Mouse (Mus musculus): ENCODE measurements around the gene Icam4. TPM values are rescaled to one million over a fixed set of nuclear protein-coding genes. Genes with fewer than 3 reads are reported as not detected.
"Not testable (repeated sequence)": the region's sequence is repeated elsewhere in the genome, so short reads cannot be mapped to it uniquely, and the experiment has no call there.

The Icam4 gene
- total RNA-seq, 2 experiments from 2014 or later = 38.9 to 40.0 TPM

- ATAC-seq (replicated peaks; ENCODE audit: low FRiP score, low TSS enrichment, poor library complexity, severe bottlenecking) = no peak
These were observed 18.8 kb upstream of the Icam4 start for GRCm38 (mm10) chr9:21010362-21010761.

DNA sequence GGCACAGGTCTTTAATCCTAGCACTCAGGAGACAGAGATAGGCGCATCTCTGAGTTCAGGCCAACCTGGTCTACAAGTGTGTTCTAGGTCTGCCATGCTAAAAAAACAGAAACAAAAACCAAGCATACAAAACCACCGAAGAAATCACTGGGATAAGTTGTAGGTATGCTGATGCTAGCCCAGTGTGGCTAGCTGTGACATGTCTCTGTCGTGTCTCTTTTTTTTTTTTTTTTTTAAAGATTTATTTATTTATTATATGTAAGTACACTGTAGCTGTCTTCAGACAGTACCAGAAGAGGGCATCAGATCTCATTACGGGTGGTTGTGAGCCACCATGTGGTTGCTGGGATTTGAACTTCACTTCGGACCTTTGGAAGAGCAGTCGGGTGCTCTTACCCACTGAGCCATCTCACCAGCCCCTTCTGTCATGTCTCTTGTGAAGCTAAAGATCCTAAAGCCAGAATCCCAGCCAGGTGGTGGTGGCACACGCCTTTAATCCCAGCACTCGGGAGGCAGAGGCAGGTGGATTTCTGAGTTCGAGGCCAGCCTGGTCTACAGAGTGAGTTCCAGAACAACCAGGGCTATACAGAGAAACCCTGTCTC lies 18.1 kb upstream of the Icam4 start:
- ATAC-seq (replicated peaks; ENCODE audit: low FRiP score, low TSS enrichment, poor library complexity, severe bottlenecking) = not testable (repeated sequence)

GRCm38 (mm10) chr9:21011846-21012312 lies 17.3 kb upstream of the Icam4 start:
- ATAC-seq (replicated peaks; ENCODE audit: low FRiP score, low TSS enrichment, poor library complexity, severe bottlenecking) = peak; percentile 15; the same call in 1 of the 2 replicates

- ATAC-seq (replicated peaks; ENCODE audit: low FRiP score, low TSS enrichment, poor library complexity, severe bottlenecking) = no peak
These were observed 16.8 kb upstream of the Icam4 start for GRCm38 (mm10) chr9:21012368-21012767.

DNA sequence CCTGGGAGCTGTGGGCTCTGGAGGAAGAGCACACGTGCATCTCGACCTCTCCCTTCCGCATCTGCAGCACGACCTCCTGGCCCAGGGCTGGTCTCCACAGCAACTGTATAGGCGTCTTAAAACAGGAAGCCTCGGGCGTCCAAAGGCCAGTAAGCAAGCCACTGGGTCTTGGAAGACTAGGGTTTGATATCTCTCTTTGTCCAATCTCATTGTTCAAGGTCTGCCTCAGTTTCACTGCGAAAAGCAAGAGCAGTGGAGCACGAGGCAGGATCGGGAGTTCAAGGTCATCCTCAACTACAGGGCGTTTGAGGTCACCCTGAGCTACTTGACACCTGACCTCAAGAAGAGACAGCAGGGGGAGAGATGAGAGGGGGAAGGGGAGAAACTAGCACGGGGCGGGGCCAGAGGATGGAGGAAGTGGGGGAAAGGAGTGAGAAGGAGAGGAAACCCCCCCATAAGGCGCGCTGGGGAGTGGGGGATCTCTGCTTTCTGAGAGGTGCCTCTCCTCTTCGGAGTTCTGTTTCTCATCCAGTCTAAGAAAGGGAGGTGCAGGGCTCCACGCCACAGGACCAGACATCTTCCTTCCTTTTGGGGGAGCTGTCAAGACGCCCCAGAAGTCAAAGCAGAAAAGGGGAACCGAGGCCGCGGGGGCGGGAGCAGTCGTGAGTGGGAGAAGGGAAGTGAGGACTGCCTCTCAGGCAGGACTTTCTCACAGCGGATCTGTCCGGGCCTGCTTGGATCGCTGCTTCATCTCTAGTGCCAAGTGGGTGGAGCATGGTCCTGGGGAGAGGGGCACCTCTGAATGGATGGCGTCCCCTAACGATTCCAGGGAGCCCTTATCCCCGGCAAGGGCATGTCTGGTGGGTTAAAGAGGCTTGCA lies 14.2 kb upstream of the Icam4 start:
- ATAC-seq (replicated peaks; ENCODE audit: low FRiP score, low TSS enrichment, poor library complexity, severe bottlenecking) = no peak; the same call in 1 of the 2 replicates

DNA sequence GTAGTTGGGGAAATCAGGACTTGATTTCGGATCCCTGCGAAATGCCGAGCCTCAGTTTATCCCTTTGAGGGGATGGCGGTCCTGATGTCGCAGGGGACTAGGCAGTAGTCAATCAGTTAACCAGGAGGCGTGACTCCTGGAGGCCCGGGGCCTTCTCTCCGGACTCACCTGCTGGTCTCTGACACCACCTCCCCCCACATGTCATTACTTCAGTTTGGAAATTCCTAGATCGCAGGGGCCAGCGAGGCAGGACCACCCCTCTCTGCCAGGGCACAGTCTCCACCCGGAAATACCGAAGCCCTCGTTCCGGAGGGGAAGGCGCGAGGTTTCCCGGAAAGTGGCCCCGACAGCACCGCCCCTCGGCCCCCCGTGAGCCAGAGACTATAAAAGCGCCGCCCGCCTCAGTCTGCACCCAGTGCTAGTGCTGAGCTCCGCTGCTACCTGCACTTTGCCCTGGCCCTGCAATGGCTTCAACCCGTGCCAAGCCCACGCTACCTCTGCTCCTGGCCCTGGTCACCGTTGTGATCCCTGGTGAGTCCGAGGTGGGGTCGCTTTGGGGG lies 13.5 kb upstream of the Icam4 start, which contains the start of gene Icam1:
Icam1 (plus strand) TSS at position 415 of the 560 bp plus-strand sequence.
- ATAC-seq (replicated peaks; ENCODE audit: low FRiP score, low TSS enrichment, poor library complexity, severe bottlenecking) = peak; percentile 56; the same call in 1 of the 2 replicates

DNA sequence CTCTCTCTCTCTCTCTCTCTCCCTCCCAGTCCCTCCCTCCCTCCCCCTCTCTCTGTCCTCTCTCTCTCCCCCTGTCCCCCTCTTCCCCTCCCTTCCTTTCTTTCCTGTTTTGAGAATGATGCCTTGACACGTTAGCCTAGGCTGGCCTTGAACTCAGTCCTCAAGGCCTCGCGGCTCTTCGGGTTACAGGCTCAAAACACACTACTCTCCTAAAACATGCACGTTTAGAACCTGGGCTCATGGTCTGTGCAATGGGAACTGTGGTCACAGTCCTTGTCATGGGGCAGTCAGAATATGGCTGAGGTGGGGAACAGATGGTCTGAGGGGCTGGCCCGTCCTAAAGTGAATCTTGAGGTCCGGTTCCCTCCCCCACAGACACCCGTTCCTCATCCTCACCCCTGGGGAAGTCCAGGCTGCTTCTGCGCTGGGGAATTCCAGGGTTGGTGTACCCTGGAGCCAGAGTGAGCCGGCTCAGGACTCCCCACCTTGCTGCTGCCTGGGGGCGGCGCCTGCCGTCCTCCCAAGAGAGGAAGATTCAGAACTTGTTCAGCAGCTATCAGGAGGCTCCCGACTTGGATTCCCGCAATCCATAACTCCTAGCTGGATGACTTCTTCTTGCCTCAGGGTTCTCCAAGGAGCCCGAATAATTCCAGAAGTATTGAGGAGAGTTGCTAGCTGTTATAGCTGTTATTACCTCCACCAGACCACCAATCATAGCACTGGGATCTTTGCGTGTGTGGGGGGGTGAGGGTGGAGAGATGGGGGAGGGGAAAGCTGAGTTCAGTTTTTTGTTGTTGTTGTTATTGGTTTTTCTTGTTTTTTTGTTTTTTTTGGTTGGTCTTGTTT lies 12.6 kb upstream of the Icam4 start:
- no peak for ATAC-seq (replicated peaks; ENCODE audit: low FRiP score, low TSS enrichment, poor library complexity, severe bottlenecking)

GRCm38 (mm10) chr9:21017177-21017575 lies 12.0 kb upstream of the Icam4 start:
- ATAC-seq (replicated peaks; ENCODE audit: low FRiP score, low TSS enrichment, poor library complexity, severe bottlenecking) = no peak

DNA sequence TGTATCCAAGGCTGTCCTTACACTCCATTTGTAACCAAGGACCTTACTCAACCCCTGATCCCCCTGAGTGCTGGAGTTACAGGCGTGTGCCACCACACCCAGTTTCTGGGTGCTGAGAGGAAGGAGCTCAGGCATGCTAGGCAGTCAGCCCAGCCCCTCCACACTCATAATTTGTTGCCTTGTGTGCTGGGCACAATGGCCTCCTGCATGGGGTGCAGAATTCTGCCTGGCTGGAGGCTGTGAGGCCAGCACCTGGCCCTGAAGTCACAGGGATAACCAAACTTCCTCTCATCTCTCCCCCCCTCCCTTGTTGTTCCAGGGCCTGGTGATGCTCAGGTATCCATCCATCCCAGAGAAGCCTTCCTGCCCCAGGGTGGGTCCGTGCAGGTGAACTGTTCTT lies 10.6 kb upstream of the Icam4 start:
- no peak for ATAC-seq (replicated peaks; ENCODE audit: low FRiP score, low TSS enrichment, poor library complexity, severe bottlenecking)

DNA sequence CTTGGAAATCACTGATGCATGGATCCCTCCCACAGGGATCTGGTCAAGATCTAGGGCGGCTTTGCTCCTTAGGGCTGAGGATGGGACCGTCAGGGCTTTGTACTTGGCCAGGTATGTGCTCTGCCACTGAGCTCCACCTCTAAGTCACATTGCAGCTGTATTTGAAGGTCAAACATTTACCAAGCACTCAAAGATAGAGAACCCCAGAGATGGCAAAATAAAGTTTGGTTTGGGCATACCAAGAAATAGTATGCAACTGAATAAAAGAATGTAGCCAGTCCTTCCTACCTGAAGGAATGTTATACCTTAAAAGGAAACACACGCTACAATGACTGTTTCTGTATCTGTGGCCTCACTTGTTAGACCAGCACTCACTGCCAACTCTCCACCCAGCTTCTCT lies 7.8 kb upstream of the Icam4 start:
- ATAC-seq (replicated peaks; ENCODE audit: low FRiP score, low TSS enrichment, poor library complexity, severe bottlenecking) = no peak

DNA sequence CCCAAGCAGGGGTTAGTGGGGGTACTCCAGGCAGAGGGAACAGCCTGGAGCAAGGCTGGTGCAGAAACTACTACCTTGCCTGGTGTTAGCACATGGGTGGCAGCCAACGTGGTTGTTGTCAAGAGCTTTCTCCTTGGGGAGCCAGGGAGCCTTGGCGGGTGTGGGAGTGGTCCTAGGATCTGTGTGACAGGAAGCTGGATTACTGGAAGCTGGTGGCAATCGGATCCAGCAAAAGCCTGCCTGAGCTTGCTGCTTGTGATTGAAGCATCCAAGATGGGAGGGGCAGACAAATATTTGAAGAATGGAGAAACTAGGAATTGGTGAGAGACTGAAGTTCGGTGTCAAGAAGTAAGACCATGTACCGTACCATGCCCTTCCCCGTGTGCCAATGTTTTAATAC lies 6.9 kb upstream of the Icam4 start:
- ATAC-seq (replicated peaks; ENCODE audit: low FRiP score, low TSS enrichment, poor library complexity, severe bottlenecking) = no peak

GRCm38 (mm10) chr9:21022726-21023125 lies 6.4 kb upstream of the Icam4 start:
- no peak for ATAC-seq (replicated peaks; ENCODE audit: low FRiP score, low TSS enrichment, poor library complexity, severe bottlenecking)

GRCm38 (mm10) chr9:21025258-21025810 lies 3.8 kb upstream of the Icam4 start:
- ATAC-seq (replicated peaks; ENCODE audit: low FRiP score, low TSS enrichment, poor library complexity, severe bottlenecking) = no peak

DNA sequence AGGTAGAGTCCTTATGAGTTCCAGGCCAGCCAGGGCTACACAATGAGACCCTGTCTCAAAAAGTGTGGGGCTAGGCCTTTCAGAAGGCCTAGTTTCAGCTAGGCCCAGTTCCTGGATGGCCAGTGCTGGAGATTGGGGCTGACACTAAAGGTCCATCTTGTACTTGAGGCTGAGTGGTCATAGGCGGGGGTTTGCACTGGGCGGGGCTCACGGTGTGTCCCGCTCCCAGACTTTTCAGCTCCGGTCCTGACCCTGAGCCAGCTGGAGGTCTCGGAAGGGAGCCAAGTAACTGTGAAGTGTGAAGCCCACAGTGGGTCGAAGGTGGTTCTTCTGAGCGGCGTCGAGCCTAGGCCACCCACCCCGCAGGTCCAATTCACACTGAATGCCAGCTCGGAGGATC lies 2.3 kb upstream of the Icam4 start:
- ATAC-seq (replicated peaks; ENCODE audit: low FRiP score, low TSS enrichment, poor library complexity, severe bottlenecking) = no peak

DNA sequence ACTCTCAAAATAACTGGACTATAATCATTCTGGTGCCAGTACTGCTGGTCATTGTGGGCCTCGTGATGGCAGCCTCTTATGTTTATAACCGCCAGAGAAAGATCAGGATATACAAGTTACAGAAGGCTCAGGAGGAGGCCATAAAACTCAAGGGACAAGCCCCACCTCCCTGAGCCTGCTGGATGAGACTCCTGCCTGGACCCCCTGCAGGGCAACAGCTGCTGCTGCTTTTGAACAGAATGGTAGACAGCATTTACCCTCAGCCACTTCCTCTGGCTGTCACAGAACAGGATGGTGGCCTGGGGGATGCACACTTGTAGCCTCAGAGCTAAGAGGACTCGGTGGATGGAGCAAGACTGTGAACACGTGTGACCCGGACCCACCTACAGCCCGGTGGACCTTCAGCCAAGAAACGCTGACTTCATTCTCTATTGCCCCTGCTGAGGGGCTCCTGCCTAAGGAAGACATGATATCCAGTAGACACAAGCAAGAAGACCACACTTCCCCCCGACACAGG lies 1.3 kb upstream of the Icam4 start:
- ATAC-seq (replicated peaks; ENCODE audit: low FRiP score, low TSS enrichment, poor library complexity, severe bottlenecking) = no peak

GRCm38 (mm10) chr9:21028560-21029110 lies 538 bp upstream of the Icam4 start:
- ATAC-seq (replicated peaks; ENCODE audit: low FRiP score, low TSS enrichment, poor library complexity, severe bottlenecking) = no peak

DNA sequence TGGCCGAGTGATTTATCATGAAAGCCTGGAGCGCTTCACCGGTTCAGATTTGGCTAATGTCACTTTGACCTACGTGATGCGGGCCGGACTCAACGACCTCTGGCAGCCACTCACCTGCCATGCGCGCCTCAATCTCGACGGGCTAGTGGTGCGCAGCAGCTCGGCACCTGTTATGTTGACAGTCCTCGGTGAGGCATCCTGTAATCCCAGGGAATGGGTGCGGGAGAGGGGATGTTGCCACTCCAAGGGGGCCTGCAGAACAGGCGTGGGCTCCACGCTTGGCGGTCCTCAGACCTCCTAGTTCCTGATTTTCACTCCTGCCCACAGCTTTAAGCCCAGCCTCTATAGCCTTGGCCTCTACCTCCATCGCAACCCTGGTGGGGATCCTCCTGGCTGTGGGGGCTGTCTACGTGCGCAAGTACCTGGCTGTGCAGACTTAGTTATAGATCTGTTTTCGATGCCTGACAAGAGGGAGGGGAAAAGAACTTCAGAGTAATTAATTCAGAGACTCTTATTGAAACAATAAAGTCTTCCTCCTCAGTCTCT lies 955 bp downstream of the Icam4 start:
- ATAC-seq (replicated peaks; ENCODE audit: low FRiP score, low TSS enrichment, poor library complexity, severe bottlenecking) = no peak

DNA sequence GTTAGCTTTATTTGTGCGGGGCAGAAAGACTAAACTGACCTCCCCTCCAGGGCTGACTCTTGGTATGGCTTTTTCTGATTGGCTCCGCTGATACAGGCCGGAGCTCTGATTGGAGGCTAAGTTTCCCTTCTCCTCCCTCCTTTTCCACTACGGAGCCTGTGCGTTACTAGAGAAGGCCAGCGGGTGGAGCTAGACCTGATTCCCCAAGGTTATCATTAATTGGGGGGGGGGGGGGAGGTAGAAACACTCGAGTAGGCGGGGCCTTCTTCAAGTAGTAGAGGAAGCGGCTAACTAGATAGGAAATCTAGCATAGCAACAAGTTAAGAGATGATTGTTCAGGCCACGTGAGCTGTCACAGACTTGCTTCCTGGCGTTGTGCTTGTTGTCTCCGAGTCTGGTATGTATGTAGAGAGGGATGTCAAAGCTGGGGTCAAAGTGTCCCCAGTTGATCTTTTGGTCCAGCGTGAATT lies 1.6 kb downstream of the Icam4 start:
- ATAC-seq (replicated peaks; ENCODE audit: low FRiP score, low TSS enrichment, poor library complexity, severe bottlenecking) = peak; percentile 55

Data from megakaryocyte-erythroid progenitor cell, adult 5-6 weeks (primary cell).